Mouse (Mus musculus) left cerebral cortex, adult 8-10 months (tissue): ENCODE results near the gene Map3k20. TPM values are rescaled to one million over a fixed set of nuclear protein-coding genes. Genes with fewer than 3 reads are reported as not detected.

Source experiments
- DNase-seq, 2 experiments: peaks; one replicate each; pipeline ENCODE4 v3.0.0; 2022; ENCODE audit warnings: low spot score in 2 of 2
- total RNA-seq, 4 experiments: library from RNA; stranded (reverse); gene quantifications; 2 replicates each; pipeline ENCODE4 v1.2.4; 2022

Map3k20 gene
- total RNA-seq, 4 experiments from 2014 or later = 8.7 to 13.5 (median 10.0) TPM

DNA sequence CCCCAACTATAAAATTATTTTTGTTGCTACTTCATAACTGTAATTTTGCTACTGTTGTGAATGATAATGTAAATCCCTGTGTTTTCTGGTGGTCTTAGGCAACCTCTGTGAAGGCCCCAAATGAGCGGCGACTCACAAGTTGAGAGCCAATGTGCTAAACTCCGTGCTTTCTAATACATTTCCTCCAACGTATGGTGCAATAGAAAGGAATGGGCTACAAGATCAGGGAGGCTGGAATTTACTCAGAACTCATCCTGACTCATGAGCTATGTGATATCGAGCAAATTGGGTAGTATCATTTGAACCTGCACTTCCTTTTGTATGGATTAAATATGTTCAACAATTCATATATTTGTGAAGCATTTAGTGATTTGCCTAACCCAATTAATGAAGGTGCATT lies 4.9 kb upstream of the Map3k20 start:
- DNase-seq = no peak

DNA sequence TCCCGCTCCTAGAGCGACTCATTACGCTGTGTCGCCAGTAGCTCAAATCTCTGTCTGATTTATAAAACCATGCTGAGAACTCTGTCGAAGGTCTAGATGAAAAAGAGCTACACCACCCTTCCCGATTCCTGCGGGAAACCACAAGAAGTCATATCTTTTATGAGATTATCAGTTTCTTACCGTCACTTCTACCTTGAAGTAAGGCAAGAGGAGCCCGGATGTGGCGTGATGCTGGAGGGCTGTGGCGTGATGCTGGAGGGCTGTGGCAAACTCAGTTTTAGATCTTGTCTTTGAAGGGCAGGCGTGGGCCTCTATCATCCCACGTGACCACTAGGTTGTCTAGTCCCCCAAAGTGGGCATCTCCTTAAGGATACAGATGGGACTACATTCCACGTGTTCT lies 3.5 kb upstream of the Map3k20 start:
- no peak for DNase-seq

GRCm38 (mm10) chr2:72282733-72283132 lies 2.7 kb upstream of the Map3k20 start:
- no peak for DNase-seq

- no peak for DNase-seq
These were observed 748 bp upstream of the Map3k20 start for GRCm38 (mm10) chr2:72284689-72285088.

- DNase-seq = no peak
These were observed 638 bp downstream of the Map3k20 start for GRCm38 (mm10) chr2:72285888-72286661.

GRCm38 (mm10) chr2:72287142-72287541 lies 1.7 kb downstream of the Map3k20 start:
- no peak for DNase-seq

DNA sequence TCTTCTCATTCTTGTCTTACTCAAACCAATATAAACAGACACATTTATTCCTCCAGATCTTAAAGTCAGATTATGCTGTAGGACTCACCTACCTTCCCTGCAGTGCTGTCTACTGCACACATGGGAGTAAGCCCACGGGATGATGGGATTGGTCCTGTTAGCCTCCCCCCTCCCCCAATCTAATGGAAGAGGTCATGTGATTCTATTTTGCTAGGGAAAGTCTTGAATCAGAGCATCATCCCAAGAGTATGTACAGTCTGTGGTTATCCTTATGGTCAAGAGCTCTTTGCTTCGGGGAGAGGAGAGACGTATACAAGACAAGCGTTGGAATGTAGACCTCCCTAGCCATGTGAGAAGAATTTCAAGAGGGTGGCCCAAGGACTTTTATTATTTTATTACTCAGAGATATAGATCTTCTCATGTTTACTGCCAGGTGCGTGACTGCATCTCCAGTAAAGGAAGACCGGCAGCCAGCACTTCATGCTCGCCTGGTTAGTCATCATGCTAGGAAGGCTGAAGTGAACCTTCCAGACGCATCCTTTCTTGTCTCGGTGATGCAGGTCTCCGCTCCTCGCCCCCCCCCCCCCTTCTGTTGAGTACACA lies 3.6 kb downstream of the Map3k20 start:
- no peak for DNase-seq

DNA sequence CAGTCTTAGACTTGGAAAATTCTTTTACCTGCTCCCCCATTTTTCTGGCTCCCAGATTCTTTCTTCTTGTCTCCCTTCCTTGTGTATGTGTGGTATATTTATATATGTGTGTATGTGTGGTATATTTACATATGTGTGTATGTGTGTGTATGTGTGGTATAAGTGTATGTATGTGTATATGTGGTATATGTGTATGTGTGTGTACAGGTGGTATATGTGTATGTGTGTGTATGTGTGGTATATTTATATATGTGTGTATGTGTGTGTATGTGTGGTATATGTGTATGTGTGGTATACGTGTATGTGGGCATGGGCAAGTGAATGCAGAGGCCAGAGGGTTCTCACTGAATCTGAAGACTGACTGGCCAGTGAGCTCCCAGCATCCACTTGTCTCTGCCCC lies 5.7 kb downstream of the Map3k20 start:
- no peak for DNase-seq

DNA sequence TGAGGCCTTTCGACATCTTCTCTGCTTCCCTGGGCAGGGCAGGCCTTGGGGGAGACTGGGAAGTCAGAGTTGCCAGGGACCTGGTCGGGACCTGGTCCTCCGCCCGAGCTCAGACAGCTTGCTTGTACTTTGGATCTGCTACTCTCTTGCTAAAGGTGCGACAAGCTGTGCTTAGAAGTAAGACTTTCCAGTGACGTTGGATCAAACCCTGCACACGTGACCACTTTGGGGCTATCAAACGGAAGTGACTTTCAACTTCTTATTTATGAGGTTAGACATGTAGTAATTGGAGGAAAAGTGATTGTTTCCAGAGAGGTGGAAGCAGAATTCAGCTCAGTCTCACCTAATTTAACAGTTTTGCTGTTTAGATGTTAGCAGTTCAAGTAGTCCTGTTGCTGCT lies 7.1 kb downstream of the Map3k20 start:
- no peak for DNase-seq

DNA sequence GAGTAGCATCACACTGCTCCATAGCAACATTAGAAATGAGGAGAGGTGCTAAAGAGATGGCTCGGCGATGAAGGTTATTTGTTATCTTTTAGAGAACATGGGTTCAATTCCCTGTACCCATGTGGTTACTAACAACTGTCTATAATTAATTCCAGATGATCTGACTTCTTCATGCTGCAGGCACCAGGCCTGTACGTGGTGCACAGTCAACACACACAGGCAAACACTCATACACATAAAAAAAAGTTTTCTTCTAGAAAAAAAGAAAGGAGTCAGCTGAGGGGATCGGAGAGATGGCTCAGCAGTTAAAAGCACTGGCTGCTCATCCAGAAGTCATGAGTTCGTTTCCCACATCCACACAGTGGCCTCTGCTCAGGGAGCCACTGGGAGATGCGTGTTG lies 9.6 kb downstream of the Map3k20 start:
- DNase-seq = no peak

- no peak for DNase-seq
These were observed 11.7 kb downstream of the Map3k20 start for GRCm38 (mm10) chr2:72296984-72297715.

- DNase-seq = no peak
These were observed 12.3 kb downstream of the Map3k20 start for GRCm38 (mm10) chr2:72297716-72298082.

DNA sequence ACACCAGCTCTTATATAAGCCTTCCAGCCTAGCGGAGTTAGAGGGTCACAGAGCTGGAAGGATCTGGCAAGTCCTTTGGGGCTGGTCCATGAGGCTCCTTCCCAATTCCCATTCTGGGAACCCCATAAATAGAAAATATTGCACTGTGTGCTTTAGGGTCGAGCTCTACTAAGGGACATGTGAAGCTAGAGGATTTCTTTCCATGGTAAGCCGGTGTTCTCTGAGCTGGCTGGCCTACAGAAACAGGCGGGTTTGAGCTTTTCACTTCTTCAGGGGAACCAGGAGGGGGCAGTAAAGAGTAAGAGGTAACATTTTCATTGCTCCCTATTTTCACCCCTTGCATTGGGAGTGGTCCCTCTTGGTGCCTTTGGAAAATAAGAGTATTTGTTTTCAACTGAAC lies 13.0 kb downstream of the Map3k20 start:
- no peak for DNase-seq

DNA sequence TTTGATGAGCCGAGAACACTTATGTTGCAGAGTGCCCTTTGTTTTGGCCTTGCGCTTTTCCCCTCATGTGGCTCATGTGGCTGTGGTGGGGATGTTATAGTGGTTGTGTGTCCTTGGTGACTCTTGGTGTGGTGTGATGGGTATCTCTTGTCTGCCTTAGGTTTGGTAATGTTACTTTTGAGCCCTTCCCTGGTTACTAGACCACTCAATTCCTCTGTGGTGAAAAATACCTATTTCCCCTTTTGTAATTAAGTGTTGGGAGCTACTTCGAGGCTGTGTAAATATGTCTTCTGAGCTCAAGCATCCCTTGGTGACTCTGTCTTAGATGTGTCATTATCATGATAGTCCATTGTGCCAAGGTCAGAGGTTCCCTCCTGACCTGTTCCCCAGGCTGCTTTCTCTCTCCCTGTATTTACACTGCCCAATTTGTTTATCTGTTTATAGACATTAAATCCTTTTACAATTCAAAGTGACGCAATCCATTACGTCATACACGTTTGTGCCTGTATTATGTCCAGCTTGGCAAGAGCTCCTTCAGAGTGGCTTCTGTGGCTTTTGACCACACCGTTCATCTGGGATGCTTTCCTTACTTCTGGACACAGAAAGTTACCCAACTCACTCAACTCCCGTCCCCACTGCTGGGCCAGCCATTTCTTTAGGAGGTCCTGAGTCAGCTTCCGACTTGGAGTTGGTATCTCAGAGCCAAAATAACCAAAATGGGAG lies 15.9 kb downstream of the Map3k20 start:
- no peak for DNase-seq

GRCm38 (mm10) chr2:72305738-72306137 lies 20.3 kb downstream of the Map3k20 start:
- DNase-seq = no peak

GRCm38 (mm10) chr2:72308351-72308750 lies 22.9 kb downstream of the Map3k20 start:
- DNase-seq = no peak

- DNase-seq = no peak
These were observed 23.5 kb downstream of the Map3k20 start for GRCm38 (mm10) chr2:72308981-72309380.

DNA sequence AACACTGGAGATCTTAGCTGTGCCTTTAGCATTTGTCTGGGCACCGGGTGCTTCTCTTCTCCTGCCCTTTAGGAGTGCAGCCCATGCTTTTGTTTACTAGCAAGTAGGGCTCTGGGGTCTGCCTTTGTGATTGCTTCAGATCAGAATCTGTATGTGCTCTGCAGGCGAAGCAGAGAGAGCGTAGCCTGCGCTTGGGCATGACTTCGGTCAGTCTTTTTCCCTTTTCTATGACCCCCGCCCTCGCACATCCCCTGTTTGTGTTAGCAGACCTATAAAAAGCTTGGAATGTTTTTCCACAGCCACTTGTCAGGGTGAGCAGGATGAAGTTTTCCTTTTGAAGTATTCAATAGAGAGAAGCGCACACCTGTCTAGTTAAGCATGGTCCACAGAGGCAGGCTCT lies 26.0 kb downstream of the Map3k20 start:
- no peak for DNase-seq

- DNase-seq = no peak
These were observed 27.9 kb downstream of the Map3k20 start for GRCm38 (mm10) chr2:72313312-72313711.

GRCm38 (mm10) chr2:72318421-72318820 lies 33.0 kb downstream of the Map3k20 start:
- DNase-seq = no peak

DNA sequence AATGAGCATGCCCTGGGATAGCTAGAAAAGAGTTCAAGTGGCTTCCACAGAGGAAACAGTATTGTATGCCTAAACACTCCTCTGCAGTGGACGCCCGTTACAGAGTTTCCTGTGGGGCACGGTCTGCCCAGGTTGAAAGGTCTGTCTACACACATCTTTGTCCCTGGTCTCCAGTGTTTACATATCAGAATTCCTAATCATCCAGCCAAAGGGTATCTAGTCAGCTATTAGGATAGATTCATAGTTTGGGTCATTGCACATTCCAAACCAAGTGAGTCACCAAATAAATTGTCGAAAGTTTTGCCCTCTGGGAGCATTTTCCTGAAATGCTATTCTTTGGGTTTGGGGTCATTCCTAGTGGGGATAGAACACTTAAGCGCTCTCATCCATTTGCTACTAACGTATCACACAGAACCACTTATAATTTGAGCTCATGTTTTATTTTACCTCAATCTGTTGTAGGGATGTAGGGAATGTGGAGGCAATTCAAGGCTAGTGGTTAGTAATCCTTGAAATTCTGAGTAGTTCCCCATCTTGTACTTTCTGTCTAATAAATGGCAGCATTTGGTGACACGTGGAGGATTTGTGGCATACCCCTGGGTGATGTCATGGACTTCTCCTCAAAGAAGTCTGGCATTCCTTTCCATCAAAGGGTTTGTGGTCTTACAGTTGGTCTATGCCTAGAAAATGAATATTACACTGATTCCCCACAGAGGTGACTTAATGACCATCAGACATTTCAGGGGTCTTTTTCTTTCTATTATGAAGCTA lies 33.8 kb downstream of the Map3k20 start:
- no peak for DNase-seq
